Mouse (Mus musculus) kidney, postnatal 4 days (tissue): Measurements from ENCODE around the gene Aldh8a1.
A peak's percentile ranks its signal among the peaks of the same experiment; 100 is the strongest.

ENCODE experiments used
- DNase-seq, 2 experiments: peaks; one replicate each; pipeline ENCODE4 v3.0.0; 2021; ENCODE audit warnings: mixed read lengths in 2 of 2

The Aldh8a1 gene

DNA sequence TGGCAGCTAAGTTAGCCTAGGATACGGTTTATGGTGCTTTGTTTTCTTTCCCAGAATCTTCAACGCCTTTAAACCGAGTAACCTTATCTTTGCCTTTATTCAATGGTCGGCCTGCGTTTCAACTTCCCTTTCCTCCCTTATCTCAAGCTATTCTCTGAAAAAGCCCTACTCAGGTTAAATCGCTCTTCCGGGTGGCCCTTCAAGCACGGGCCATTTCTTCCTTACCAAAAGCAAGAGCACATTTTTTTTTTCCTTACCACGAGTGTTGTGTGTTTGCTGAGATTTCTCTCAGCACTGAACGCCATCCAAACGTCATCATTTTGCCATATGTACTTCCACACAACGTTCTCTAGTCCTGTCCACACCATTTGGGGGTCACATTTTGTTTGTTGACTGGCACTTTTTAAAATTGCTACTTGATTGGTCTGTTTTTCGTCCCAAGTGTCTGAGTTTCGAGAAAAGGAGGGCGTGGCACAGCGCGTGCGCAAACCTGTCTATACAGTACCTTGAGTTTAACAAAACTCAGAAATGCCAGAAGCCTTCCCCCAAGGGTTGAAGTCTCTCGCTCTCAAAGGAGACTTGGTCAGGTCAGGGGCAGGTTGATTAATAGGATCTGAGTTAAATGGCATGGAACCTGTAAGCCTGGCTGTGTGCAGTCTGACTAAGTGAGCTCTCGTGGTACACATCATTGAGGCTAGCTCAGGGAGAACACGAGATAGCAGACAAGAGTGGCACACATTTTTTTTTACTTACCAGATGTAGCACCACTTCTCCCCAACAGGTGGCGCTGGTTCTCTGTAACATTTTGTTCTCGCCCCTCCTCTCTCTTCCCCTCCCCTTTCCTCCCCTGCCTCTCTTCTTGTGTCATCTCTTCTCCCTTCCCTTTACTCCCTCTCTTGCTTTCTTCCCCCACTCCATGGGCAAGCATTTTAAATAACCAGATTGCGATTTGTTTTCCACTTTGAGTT, 43.6 kb downstream of the Aldh8a1 start:
- DNase-seq = peak; percentile 70 to 77

- no peak for DNase-seq
These were observed 49.4 kb downstream of the Aldh8a1 start for GRCm38 (mm10) chr10:21426515-21426914.

- no peak for DNase-seq
These were observed 50.9 kb downstream of the Aldh8a1 start for GRCm38 (mm10) chr10:21427996-21428395.

DNA sequence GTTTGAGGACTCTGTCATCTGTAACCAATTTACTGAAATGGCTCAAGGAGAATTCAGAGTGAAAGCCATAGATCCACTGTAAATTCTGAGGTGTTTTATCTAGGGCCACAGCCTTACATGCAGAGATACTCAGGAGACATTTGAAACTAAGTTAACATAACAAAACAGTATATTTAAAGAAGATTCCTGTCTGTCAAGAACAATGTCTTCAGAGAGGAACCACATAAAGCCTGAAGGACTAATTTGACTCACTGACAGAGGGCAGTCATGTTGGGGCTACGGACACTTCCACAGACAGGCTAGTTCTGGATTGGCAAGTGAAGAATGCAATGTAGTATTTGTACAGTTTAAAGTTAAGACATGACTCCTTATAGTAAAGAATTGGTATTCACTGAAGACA, 62.2 kb downstream of the Aldh8a1 start:
- DNase-seq = no peak

GRCm38 (mm10) chr10:21441020-21441419, 63.9 kb downstream of the Aldh8a1 start:
- DNase-seq = no peak

GRCm38 (mm10) chr10:21441690-21442089, 64.6 kb downstream of the Aldh8a1 start:
- DNase-seq = no peak

DNA sequence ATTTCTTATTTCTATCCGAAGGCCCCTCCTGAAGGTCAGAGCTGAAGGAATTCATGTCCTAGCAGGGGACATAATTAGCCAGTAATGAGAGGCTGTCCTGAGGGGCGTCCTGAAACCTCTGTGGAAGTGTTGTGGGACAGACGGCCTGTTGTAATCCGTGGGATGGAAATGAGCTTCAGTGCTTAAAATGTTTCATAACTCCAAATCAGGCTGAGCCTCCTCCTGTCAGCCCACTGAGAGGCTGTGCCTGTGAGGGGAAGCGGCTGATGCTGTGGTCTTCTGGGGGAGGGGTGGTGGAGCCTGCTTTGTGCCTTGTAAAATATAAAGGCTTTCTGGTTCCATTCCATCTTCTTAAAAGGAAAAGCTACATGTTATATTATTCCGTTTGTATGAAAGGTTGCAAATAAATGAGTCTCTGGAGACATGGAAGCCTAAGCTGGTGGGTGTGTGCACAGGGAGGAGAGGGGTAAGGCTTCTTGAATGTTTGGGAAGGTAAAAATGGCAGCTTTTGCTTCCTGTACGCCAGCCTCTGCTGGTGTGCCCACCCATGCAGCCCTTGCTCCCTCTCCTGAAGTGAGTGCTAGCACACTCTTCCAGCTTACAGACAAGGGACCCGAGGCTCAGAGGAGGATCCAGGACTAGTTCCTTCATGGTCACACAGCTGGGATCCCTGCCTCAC, 66.7 kb downstream of the Aldh8a1 start:
- DNase-seq = peak; percentile 41 to 57

DNA sequence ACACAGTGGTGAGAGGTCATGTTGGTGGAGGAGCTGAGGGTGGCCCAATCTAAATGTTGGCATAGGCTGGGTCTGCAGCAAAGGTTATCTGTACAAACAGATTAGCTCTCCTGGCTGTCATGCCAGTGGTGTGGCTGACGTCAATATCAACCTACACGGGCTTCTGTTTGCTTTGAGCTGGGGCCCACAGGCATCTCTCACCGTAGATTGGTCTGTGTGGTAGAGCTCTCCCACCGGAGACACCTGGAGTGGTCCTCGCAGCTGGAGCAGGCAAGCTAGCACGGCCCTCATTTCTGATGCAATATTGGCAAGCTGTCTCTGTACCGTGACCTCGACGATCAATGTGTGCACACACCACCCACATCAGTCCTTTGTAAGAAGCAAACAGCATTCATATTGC, 67.3 kb downstream of the Aldh8a1 start:
- no peak for DNase-seq
